Mouse (Mus musculus) neural tube, embryonic 15.5 days (tissue): ENCODE results near the gene Ppp1r1c. TPM values are rescaled to one million over a fixed set of nuclear protein-coding genes. Genes with fewer than 3 reads are reported as not detected.

Source experiments
- ATAC-seq: fragments of 200-750 bp; cut with Nextera tagmentation; 2 replicates; pipeline ENCODE4 v1.8.0; 2017; ENCODE audit warnings: mild to moderate bottlenecking, moderate TSS enrichment, moderate library complexity; ENCODE audit not compliant: low FRiP score
- H3K27ac ChIP-seq: fragments of 300-500 bp; sonication (generic); replicated peaks from 2 replicates; pipeline ENCODE4 v1.5.1; 2015; ENCODE audit warnings: mild to moderate bottlenecking, inconsistent platforms
- H3K27me3 ChIP-seq: fragments of 300-500 bp; sonication (generic); replicated peaks from 2 replicates; pipeline ENCODE4 v1.6.1; 2015; ENCODE audit warnings: inconsistent platforms
- H3K36me3 ChIP-seq: fragments of 300-500 bp; sonication (generic); 2 replicates; pipeline ENCODE4 v1.6.1; 2015; ENCODE audit warnings: inconsistent platforms
- H3K4me1 ChIP-seq: fragments of 300-500 bp; sonication (generic); 2 replicates; pipeline ENCODE4 v1.6.1; 2015; ENCODE audit warnings: inconsistent platforms
- H3K4me2 ChIP-seq: fragments of 300-500 bp; sonication (generic); 2 replicates; pipeline ENCODE4 v1.6.1; 2015; ENCODE audit warnings: inconsistent platforms, mild to moderate bottlenecking, moderate library complexity
- H3K4me3 ChIP-seq: fragments of 300-500 bp; sonication (generic); replicated peaks from 2 replicates; pipeline ENCODE4 v1.5.1; 2015; ENCODE audit warnings: mild to moderate bottlenecking, inconsistent platforms
- H3K9ac ChIP-seq: fragments of 300-500 bp; sonication (generic); replicated peaks from 2 replicates; pipeline ENCODE4 v1.6.1; 2015; ENCODE audit warnings: mild to moderate bottlenecking, inconsistent platforms
- H3K9me3 ChIP-seq: fragments of 300-500 bp; sonication (generic); replicated peaks from 2 replicates; pipeline ENCODE4 v1.6.1; 2016; ENCODE audit warnings: inconsistent platforms
- WGBS: fragments of 180-500 bp; shearing (Covaris S2); methylation state at CpG from one replicate; pipeline ENCODE4 v1.1.7; 2015; ENCODE audit warnings: mixed read lengths; 5-methylcytosine and 5-hydroxymethylcytosine counted together
- polyA plus RNA-seq: library from polyadenylated mRNA; unstranded; fragments of >200 nt; fragmentation: Nextera tagmentation; extraction: Ambion mirVana; gene quantifications from 2 replicates; pipeline ENCODE4 v1.2.1, GENCODE M21; 2015

Gene Ppp1r1c
- polyA plus RNA-seq, 1 experiment from 2014 or later, result 30.0 TPM

DNA sequence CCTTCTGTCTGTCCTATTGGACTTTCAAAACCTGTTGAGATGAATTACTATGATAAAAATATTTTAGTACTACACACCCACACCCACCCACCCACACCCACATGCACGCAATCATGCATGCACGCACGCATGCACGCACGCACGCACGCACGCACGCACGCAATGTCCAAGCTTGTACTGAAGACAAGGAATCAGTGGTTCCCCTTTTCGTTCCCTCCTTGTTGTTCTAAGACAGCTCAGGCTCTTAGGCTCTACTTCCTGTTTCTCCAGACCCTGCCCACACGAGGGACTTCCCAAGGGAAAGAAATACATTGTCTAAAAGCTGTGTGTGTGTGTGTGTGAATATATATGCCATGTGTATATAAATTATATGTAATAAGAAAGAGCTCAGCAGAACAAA is 11.6 kb upstream of the Ppp1r1c start:
- Histone ChIP-seq H3K4me1 (no peaks in the 10 kb centered on the region), H3K4me3 (no peak overlapping the region), H3K36me3 (no peaks in the 10 kb centered on the region), H3K27ac (no peak overlapping the region), H3K27me3 (no peaks in the 10 kb centered on the region), H3K9ac (no peak overlapping the region), H3K4me2 (no peak overlapping the region), H3K9me3 (no peaks in the 10 kb centered on the region)
- ATAC-seq, result no peak
- 94% methylated on average over 12 of the region's 12 CpGs for WGBS

DNA sequence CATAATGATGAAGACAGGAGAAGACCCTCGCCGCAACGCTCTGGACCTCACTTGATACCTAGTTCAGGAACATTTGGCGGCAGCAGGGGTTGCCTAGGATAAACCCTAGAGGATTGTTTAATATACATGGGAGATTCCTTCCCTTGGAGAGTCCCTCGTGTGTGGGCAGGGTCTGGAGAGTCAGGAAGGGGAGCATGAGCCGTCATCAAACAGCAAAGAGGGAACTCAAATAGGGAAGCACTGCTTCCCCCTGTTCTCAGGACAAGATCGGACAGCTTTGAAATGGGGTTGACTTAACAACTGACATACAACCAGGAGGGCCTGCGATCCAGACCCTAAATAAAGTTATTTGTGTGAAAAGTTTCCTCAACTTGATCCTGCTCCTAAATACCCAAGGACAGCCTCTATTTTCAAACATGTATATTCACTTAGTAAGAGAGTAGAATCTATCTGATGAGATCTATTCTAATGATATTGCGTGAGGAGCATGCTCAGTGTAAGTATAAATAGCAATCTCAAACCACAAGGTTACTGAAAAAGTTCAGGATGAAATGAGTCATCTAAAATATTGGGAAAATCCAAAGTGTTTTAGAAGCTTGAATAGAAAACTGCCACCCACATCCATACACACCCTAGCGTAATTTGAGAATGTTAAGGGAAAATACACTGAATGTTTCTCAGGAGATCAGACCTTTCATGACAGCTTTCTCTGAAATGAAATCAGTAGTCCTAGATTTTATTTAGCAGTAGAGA is 10.9 kb upstream of the Ppp1r1c start:
- no peaks in the 10 kb centered on the region for H3K9me3 ChIP-seq
- WGBS, result 89% methylated on average over 10 of the region's 10 CpGs
- no peaks in the 10 kb centered on the region for H3K4me1 ChIP-seq
- H3K9ac ChIP-seq, result no peak overlapping the region
- no peaks in the 10 kb centered on the region for H3K27me3 ChIP-seq
- H3K4me2 ChIP-seq, result no peak overlapping the region
- H3K36me3 ChIP-seq, result no peaks in the 10 kb centered on the region
- no peak overlapping the region for H3K27ac ChIP-seq
- no peak overlapping the region for H3K4me3 ChIP-seq
- no peak for ATAC-seq

DNA sequence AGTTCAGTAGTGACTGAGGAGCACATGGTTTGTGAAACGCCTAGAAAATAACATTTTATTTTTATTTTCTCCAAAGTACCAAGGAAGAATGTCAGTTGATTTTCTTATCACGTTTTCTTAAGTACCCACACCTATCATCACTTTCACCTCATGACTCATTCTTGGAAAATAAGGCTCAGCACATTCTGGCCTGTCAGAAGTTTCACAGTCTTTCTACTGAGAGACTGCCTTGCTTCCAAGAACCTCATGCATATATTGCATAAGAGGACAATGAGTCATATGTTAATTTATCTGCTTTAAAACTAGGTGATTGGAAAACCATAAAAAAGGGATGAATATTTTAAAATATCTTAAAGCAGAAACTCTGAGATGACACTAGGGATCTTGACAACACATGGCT is 9.4 kb upstream of the Ppp1r1c start:
- Histone ChIP-seq H3K4me1 (no peaks in the 10 kb centered on the region), H3K9me3 (no peaks in the 10 kb centered on the region), H3K4me2 (no peak overlapping the region), H3K36me3 (no peaks in the 10 kb centered on the region), H3K27me3 (no peaks in the 10 kb centered on the region), H3K4me3 (no peak overlapping the region), H3K27ac (no peak overlapping the region), H3K9ac (no peak overlapping the region)
- ATAC-seq, result no peak
- 79% methylated on average over 2 of the region's 2 CpGs for WGBS

DNA sequence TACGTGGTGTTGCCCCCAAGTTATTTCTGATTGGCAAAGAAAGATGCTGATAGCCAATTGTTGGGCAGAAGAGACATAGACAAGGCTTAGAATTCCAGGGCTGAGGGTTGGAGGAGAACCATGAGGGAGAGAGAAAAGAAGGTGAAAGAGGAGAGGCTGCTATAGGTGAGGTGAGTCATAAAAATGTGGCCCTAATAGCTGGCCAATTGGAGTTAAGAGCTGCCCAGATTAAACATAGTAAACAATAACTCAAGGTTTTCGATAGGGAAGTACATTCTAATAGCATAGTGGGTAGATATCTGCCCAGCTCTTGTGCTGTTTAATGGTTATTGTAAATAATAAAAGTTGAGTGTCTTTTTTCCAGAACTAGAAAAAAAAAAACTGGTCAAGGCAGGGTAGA is 2.8 kb upstream of the Ppp1r1c start:
- WGBS, result 83% methylated on average over 2 of the region's 2 CpGs
- no peak overlapping the region for H3K27ac ChIP-seq
- no peaks in the 10 kb centered on the region for H3K4me1 ChIP-seq
- no peaks in the 10 kb centered on the region for H3K9me3 ChIP-seq
- H3K9ac ChIP-seq, result no peak overlapping the region
- H3K4me2 ChIP-seq, result no peak overlapping the region
- no peaks in the 10 kb centered on the region for H3K36me3 ChIP-seq
- no peaks in the 10 kb centered on the region for H3K27me3 ChIP-seq
- ATAC-seq, result no peak
- no peak overlapping the region for H3K4me3 ChIP-seq

DNA sequence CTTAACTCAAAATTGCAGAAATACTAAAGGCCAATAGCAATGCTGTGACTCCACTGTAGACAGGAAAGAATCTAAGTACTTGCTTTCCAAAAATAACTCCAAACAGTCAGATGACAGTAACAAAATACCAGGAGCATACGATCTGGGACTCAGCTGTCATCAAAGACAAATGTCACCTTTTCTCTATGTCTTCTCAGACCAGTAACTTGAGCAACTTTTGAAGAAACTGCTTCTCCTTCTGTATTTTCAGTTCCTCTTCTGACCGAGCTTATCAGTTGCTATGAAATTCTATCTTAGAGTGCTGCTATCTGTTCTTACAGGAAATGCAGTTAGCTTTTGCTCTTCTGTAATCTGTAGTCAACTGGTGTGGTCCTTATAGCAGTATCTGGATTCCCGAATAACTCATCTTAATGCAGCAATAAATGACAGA is 6.1 kb downstream of the Ppp1r1c start:
- Histone ChIP-seq H3K4me2 (no peak overlapping the region), H3K4me1 (no peaks in the 10 kb centered on the region), H3K27me3 (no peaks in the 10 kb centered on the region), H3K4me3 (no peak overlapping the region), H3K36me3 (no peaks in the 10 kb centered on the region), H3K9me3 (no peaks in the 10 kb centered on the region), H3K27ac (no peak overlapping the region), H3K9ac (no peak overlapping the region)
- no peak for ATAC-seq
- WGBS, result 83% methylated on average over 3 of the region's 3 CpGs

DNA sequence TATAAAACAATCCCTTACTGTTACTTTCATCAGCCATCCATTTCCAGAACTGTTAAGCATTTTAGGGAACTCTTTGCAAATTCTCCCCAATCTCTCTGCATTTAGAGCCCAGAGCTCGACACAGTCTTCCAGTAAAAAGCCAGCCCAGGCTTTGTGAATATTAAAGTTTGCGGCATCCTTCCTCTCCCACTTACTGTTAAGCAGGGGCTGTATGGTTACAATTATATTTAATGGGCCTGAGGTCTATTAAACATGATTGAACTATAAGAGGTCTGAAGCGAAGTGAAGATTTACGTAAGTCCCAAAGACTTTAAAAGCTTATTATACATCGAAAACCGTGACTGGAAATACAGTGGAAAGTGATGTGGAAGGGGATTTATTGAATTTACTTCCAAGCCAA is 7.2 kb downstream of the Ppp1r1c start:
- Histone ChIP-seq H3K9me3 (no peaks in the 10 kb centered on the region), H3K27ac (no peak overlapping the region), H3K27me3 (no peaks in the 10 kb centered on the region), H3K4me1 (no peaks in the 10 kb centered on the region), H3K9ac (no peak overlapping the region), H3K4me3 (no peak overlapping the region), H3K4me2 (no peak overlapping the region), H3K36me3 (no peaks in the 10 kb centered on the region)
- no peak for ATAC-seq
- 73% methylated on average over 6 of the region's 6 CpGs for WGBS

DNA sequence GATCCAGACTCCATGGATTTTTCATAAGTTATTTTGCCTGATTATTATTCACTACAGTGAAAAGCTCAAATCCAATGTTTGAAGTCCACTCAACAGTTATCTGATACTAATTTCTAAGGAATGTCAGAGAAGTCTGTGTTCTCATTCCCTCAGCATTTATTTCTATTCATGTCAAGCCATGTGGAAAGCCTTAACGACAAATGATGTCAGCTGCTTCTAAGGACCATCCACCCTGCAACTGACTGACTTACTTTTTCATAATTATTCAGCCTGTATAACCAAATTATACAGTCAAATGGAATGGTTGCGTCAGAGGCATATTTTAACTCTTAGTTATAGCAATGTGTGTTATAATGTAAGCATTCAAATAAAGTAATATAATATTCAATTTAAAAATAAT is 8.3 kb downstream of the Ppp1r1c start:
- WGBS, result 53% methylated on average over 2 of the region's 2 CpGs
- no peaks in the 10 kb centered on the region for H3K27me3 ChIP-seq
- H3K36me3 ChIP-seq, result no peaks in the 10 kb centered on the region
- H3K4me3 ChIP-seq, result no peak overlapping the region
- no peaks in the 10 kb centered on the region for H3K4me1 ChIP-seq
- no peaks in the 10 kb centered on the region for H3K9me3 ChIP-seq
- ATAC-seq, result no peak
- H3K27ac ChIP-seq, result no peak overlapping the region
- no peak overlapping the region for H3K9ac ChIP-seq
- H3K4me2 ChIP-seq, result no peak overlapping the region

DNA sequence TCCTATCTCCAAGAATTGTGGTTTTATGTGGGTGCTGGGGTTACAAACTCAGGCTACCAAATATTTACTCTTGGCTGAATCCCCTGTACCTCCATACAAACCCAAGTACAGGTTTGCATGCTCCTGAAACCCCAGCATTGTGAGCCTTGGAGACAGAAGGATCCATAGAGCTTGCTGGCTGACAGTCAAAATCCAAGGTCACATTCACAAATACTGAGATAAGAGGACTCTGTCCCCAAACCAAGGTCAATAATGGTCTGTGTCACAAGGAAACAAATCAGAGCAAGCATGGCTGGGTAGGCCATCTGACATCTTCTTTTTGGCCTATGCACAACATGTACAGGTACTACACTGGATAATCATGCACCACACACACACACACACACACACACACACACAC is 10.3 kb downstream of the Ppp1r1c start:
- Histone ChIP-seq H3K4me3 (no peak overlapping the region), H3K36me3 (no peaks in the 10 kb centered on the region), H3K27me3 (no peaks in the 10 kb centered on the region), H3K4me2 (no peak overlapping the region), H3K4me1 (no peaks in the 10 kb centered on the region), H3K27ac (no peak overlapping the region), H3K9me3 (no peaks in the 10 kb centered on the region), H3K9ac (no peak overlapping the region)
- ATAC-seq, result no peak

DNA sequence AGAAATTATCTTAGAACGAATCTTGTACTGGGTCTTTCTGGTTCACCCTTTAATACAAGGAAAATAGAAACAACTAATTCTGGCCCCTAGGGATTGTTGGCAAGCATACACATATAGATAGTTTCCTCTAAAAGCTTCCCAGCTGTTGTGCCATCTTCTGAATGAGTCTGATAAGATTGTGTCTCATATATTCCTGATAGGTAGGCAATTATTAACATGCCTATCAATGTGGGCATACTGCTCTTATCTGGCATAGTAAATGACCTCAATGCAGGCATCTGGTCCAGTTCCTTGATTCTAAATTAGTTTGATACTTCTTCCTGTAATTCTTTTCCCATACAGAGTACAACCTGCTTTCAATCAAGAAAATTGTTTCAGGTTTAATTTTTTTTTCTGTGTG is 14.8 kb downstream of the Ppp1r1c start:
- ATAC-seq, result no peak
- Histone ChIP-seq H3K4me3 (no peak overlapping the region), H3K4me1 (no peaks in the 10 kb centered on the region), H3K27me3 (no peaks in the 10 kb centered on the region), H3K36me3 (no peaks in the 10 kb centered on the region), H3K9ac (no peak overlapping the region), H3K27ac (no peak overlapping the region), H3K9me3 (no peaks in the 10 kb centered on the region), H3K4me2 (no peak overlapping the region)
- 91% methylated on average over 1 of the region's 1 CpGs for WGBS

DNA sequence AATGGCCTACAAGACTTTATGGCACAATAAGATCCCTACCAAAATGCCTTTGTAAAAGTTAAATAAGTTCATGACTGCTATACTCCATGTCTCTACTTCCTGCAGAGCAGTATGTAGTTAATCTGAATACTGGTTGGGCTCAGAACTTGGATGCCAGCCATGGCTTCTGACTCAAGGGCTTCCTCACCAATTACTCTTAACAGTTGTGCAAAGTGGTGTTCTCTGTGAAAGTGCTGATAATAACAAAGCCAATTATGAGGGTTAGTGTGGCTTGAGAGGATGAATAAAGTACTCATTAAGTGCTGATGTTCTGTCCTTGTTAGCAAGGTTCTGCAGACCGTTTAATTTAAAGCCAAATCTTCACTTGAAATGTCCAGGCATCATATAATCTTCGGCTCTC is 31.4 kb downstream of the Ppp1r1c start:
- H3K27me3 ChIP-seq, result no peaks in the 10 kb centered on the region
- WGBS, result 82% methylated on average over 2 of the region's 2 CpGs
- no peak overlapping the region for H3K9ac ChIP-seq
- no peaks in the 10 kb centered on the region for H3K36me3 ChIP-seq
- H3K4me1 ChIP-seq, result no peaks in the 10 kb centered on the region
- no peak overlapping the region for H3K4me3 ChIP-seq
- ATAC-seq, result no peak
- no peak overlapping the region for H3K27ac ChIP-seq
- no peak overlapping the region for H3K4me2 ChIP-seq
- no peaks in the 10 kb centered on the region for H3K9me3 ChIP-seq

DNA sequence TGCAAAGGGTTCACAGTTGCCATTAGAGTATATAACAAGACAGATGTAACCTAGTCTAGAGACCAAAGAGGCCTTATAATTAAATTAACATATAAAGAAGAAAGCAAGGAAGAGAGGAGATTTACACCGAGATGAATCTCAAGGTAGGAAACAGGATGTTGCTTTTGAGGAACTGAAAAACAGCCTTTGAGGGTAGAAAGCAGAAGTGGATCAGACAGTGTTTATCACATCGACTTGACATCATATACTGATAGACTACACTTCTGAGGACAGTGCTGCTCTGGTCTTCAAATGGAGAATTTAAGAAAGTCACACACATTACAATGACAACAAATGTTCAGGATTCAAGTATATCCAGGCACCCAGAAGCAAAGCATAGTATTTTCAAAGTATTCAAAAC is 34.4 kb downstream of the Ppp1r1c start:
- Histone ChIP-seq H3K4me3 (no peak overlapping the region), H3K36me3 (no peaks in the 10 kb centered on the region), H3K4me2 (no peak overlapping the region), H3K27me3 (no peaks in the 10 kb centered on the region), H3K27ac (no peak overlapping the region), H3K9ac (no peak overlapping the region), H3K9me3 (no peaks in the 10 kb centered on the region), H3K4me1 (no peaks in the 10 kb centered on the region)
- ATAC-seq, result no peak
- WGBS, result 91% methylated on average over 2 of the region's 2 CpGs

DNA sequence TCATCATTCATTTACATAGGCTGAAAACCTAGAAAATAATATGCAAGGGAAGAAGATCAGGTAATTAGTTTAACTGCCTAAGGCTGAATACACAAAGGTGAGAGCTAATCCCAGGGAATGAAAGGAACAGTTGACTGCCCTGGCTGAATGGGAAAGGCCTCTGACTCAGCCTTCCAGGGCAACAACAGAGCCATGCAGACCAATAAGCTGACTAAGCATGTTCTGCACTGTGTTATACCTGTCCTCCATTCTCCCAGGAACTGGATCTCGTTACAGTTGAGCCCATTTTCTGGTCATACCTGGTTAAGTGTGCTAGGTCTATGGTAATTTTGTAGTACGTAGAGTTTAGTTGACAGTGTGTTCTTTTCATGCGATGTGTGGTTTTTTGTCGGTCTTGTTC is 36.6 kb downstream of the Ppp1r1c start:
- Histone ChIP-seq H3K9ac (no peak overlapping the region), H3K4me2 (no peak overlapping the region), H3K27me3 (no peaks in the 10 kb centered on the region), H3K27ac (no peak overlapping the region), H3K4me1 (no peaks in the 10 kb centered on the region), H3K9me3 (no peaks in the 10 kb centered on the region), H3K36me3 (no peaks in the 10 kb centered on the region), H3K4me3 (no peak overlapping the region)
- 92% methylated on average over 4 of the region's 4 CpGs for WGBS
- ATAC-seq, result no peak

DNA sequence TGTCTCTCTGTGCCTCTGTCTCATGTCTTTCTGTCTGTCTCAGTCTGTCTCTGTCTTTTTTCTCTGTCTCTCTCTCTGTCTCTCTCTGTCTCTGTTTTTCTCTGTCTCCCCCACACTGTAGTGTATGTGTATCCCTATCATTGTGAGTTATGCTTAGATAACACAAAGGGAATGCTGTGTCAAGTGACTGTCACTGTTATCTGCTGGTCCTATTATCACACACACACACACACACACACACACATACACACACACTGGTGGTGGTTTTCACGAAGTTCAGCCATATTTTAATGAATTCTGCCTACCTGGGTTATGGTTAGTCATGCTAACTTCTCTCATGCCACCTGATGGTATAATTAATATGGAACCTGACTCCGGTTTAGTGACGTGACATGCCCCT is 44.1 kb downstream of the Ppp1r1c start:
- Histone ChIP-seq H3K27me3 (no peaks in the 10 kb centered on the region), H3K4me3 (no peak overlapping the region), H3K9ac (no peak overlapping the region), H3K27ac (no peak overlapping the region), H3K4me1 (no peaks in the 10 kb centered on the region), H3K4me2 (no peak overlapping the region), H3K9me3 (no peaks in the 10 kb centered on the region), H3K36me3 (no peaks in the 10 kb centered on the region)
- 78% methylated on average over 3 of the region's 3 CpGs for WGBS
- no peak for ATAC-seq
